Mouse (Mus musculus): Measurements from ENCODE around the gene Wbp1l.

Gene Wbp1l

DNA sequence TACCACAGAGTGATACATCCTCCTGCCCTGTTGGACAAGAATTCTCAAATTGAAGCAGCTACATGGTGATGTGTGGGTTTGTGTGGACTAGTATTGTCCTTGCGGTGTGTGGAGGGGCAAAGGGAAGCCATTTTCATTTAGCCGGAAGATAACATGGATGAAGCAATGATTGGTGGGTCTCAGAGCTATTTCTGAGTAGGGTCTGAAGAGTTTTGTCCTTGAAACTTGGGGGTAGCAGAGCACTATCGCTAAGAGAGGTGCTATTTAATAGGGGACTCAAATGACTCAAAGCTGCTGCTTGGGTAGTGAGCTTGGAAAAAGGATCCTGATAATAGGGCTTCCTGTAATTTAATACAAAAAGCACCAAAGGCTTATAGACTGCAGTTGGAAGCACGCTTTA lies 697 bp upstream of the Wbp1l start:
- in situ Hi-C loops (cut with MboI, MseI), result no loop called here

DNA sequence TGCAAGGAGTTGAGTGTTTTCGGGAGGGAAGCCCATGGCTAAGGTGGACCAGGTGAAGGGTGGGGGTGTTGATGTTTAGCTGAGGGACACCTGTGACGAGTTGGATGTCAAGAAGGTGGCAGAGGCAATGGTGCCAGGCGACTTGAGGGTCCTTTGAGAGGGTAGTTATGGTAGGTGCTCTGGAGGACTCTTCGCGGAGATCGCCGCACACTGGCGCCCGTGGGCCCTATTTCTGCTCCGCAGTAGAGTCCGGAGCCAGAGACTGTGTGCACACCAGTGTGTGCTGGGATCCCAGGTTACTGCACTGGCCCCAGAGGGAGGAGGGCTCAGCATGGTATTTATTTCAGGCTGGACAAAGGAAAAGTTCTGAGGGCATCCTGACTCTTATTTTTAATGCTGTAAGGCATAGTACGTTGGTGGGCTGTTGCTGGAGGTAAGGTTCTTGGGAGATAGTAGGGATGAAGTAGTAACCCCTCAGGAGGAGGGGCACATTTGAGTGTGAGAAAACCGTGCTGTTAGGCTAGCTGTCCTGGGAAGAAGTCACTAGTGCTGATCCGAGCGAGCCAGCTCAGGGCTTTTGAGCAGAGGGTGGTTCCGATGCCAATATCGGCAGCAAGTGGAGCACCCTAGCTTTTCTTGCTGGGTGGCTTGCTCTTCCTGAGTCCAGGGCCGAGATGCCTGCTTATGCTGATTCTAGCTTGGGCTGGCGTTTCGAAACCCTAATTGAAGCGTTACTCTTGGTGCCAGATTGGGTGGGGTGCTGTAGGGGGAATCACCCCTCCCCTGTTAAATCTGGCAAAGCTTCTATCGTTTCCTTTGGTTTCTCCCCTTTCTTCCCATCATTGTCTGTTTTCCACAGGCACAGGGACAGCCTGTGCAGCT lies 732 bp downstream of the Wbp1l start:
- in situ Hi-C loops (cut with MboI, MseI), result no loop called here

DNA sequence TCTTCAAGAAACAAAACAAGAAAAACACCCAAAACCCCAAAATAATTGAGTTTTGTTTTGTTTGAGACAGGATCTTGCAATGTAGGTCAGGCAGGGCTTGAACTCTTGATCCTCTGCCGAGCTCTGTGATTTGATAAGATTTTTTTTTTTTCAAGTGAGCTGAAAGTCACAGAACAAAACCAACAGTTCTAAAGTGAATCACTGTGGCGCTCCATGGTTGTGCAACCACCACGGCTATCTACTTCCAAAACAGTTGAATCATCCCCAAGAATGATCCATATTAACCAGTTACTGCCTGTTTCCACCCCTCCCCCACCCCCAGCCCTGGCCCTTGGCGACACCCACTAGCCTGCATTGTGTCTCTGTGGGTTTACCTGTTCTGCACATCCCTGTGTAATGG lies 1.5 kb downstream of the Wbp1l start:
- in situ Hi-C loops (cut with MboI, MseI), result no loop called here

DNA sequence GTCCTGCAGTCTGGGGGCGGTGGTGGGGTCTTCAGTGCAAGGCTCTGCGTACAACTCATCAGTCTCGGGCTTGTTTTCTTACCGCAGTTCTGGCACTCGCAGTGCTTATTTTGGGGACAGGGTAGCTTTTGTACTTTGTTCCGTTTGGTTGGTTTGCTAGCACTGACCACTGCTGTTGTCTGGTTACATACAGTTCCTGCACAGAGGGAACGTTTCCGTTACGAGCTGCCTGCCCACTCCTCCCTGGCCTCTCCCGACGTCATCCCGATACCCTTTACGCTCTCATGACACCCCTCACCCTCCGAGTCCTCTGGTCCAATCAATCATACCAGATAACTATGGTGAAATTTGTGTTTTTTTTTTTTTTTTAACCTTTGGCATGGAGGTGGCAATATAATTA lies 2.6 kb downstream of the Wbp1l start:
- in situ Hi-C loops (cut with MboI, MseI), result no loop called here

DNA sequence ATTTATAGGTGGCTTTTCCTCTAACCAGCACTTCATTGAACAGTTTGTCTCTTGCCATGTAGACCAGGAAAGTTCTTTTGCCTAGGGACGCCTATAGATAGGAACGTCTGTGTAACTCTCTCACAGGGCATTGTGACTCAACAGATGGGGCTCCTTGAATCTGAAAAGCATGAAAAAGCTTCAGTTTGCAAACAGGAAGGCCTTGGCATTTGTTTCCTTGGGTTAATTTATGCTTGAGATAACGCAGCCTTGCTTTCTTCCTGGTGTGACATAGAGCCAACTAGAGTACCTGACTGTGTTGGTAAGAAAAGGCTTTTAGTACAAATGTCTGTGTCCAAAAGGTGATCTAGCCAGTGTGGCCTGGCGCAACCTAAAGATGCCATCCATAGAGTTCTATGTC lies 3.5 kb downstream of the Wbp1l start:
- in situ Hi-C loops (cut with MboI, MseI), result no loop called here

DNA sequence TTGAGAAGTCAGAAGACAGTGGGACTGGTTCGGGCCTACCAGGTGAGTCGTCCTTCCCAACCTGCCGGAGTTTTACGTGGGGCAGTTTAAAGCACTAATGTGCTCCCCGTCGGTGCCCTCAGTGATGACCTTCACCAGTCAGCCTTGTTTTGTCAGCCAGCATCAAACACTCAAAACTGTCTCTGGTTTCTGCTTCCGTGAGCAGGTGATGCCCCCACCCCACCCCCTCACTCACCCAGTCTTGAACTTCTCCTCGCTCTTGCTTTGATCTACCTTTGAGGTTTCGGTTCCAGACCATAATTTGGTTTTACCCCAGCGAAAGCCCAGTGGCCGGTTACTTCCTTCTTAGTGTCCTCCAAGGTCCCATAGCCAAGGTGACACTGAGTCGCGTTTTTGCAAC lies 7.8 kb downstream of the Wbp1l start:
- in situ Hi-C loops (cut with MboI, MseI), result no loop called here

DNA sequence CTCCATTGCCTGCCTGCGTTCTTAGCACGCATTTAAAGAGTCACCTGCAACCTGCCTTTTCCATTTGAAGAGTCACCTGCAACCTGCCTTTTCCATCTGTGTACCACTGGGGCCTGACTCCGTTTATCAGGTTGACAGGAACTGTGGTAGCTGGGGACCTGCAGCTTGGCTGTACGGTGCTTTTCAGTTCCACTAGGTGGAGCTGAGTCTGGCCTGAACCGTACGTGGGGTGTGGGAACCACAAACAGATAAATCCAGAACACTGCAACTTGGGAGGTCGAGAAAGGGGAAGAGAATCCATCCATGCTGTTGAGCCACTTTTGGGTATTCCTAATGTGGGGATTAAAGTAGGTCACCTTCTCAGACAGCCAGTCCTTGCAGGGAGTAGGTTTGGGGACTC lies 8.5 kb downstream of the Wbp1l start:
- in situ Hi-C loops (cut with MboI, MseI), result no loop called here

DNA sequence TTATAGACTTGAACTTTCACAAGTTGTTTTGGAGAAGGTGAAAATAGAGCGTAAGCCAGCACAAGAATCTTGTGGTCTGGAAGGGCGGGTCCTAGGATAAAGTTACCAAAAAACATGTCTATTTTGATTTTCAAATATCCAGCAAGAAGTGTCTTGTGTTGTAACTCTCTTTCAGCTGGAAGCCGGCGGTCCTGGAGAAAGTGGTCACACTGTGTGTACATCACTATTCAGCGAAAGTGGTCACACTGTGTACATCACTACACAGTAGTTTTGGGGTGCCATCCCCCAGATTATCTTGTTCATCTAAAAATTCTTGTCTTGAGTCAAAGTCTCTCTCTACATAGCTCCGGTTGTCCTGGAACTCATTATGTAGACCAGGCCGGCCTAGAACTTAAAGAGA lies 9.3 kb downstream of the Wbp1l start:
- in situ Hi-C loops (cut with MboI, MseI), result no loop called here

DNA sequence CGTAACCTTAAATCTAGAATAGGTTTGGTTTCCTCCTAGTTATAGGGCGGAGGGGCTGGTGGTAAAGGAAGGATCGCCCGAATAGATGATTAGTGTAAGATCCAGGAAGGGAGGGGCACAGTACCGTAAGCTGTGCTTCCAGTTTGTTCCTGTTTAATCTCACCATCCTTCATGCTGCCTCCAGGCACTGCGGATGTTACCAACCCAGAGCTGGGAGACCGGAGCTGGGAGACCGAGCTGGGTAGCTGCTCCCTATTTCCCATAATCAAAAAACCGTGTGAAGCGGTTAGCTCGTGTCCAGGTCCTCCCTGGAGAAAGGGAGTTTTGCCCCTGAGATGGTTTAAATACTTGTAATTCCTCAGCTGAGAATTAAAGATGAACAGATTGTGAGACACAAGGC lies 17.5 kb downstream of the Wbp1l start:
- in situ Hi-C loops (cut with MboI, MseI), result no loop called here

DNA sequence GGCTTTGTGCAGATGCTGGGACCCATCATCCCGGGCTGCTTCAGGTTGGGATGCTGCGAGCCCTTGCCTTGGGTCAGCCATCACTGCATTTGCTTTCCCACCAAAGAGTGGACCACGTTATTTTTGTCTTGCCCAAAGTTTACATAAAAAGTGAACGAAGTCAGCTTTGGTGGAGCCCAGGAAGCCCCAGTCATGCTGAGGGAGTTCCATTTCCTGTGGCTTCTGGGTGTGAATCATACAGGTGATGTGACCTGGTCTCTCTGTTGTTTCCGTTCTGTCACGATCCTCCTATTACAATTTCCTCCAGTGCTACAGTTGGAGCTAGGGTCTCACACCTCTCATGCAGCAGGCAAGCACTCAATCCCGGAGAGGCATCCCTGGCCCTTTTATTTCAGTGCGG lies 18.5 kb downstream of the Wbp1l start:
- in situ Hi-C loops (cut with MboI, MseI), result no loop called here

DNA sequence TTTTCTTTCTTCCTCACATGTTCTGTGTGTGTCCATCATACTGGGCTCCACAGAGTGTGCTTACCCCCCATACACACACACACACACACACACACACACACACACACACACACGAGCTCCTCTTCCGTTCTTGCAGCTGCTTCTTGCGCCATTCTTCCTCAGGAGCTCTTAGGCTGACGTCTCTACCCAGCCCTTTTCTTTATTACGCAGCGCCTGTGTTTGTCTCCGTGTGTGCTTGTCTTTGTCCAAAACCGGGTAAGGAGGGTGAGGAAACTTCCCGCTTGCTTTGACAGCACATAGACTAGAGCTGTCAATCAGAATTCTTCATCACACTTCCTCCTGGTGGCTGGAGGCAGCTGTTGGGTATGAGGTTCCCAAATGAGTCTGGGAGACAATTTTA lies 19.4 kb downstream of the Wbp1l start:
- in situ Hi-C loops (cut with MboI, MseI), result no loop called here

DNA sequence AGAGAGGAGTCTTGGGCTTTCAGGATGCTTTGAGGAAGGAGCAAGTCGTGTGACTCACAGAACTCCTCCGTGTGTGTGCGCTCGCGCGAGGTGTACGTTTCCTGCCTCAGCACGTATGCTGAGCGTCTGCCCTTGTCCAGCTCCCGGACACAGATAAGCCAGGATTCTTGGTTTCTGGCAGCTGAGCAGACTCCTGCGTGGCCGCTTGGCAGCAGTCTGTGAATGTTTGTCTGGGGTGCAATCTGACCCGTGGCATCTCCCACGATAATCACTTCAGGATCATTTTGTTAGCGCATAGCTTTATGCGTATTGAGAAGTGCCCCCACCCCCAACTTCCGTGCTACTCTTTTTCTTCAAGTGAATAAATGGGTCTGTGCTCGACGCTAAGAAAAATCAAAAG lies 20.1 kb downstream of the Wbp1l start:
- in situ Hi-C loops (cut with MboI, MseI), result no loop called here

DNA sequence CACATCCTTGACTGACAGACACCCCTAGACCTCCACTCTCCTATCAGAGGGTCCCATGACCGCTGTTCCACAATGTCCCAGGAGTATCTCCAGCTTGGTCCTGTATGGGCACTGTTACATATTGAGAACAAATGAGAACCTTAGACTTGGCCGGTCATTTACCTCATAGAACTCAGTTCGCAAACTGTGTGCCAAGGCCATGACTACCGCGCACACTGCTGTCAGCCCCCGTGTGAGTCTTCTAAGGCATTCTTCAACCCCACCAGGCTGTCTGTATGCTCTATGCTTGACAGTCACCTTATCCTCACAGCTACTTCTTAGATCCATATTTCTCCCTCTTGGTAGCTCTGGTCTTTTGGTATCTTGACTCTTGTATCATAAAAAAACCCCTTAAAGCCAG lies 20.6 kb downstream of the Wbp1l start:
- in situ Hi-C loops (cut with MboI, MseI), result no loop called here

DNA sequence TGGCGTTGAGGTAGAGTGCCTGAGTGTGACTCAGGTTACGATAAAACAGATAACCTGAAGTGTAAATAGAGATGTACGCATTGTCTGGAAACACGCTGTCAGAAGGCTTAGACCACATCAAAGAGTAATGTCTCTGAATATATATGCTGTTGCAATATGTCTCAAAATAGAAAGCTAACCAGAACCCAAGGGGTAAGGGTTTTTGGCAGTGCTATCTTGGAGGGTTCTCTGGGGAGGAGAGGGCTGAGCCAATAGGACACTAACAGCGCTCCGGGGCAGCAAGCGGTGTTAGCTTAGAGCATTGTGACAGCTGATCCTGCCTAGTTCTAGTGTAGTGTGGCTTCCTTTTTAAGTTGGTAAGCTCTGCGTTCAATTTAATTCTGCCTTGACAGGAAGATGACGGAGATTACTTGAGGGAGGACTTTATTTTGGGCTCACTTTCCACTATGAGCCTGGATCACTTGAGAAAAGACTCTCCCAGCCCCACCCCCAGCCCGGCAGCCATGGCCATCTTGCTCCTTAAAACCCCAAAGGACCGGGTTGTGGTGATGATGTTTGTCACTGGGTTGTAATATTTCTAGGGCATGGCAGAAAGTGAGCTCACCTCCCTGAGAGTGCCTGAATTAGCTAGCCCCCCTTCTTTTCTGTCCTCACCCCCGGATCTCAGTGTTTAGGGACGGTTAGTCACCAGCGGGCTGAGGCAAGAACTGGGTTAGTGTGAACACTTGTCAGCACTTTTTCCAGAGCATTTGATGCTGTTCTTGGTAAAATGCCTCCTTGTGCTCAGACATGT lies 21.3 kb downstream of the Wbp1l start:
- in situ Hi-C loops (cut with MboI, MseI), result no loop called here

DNA sequence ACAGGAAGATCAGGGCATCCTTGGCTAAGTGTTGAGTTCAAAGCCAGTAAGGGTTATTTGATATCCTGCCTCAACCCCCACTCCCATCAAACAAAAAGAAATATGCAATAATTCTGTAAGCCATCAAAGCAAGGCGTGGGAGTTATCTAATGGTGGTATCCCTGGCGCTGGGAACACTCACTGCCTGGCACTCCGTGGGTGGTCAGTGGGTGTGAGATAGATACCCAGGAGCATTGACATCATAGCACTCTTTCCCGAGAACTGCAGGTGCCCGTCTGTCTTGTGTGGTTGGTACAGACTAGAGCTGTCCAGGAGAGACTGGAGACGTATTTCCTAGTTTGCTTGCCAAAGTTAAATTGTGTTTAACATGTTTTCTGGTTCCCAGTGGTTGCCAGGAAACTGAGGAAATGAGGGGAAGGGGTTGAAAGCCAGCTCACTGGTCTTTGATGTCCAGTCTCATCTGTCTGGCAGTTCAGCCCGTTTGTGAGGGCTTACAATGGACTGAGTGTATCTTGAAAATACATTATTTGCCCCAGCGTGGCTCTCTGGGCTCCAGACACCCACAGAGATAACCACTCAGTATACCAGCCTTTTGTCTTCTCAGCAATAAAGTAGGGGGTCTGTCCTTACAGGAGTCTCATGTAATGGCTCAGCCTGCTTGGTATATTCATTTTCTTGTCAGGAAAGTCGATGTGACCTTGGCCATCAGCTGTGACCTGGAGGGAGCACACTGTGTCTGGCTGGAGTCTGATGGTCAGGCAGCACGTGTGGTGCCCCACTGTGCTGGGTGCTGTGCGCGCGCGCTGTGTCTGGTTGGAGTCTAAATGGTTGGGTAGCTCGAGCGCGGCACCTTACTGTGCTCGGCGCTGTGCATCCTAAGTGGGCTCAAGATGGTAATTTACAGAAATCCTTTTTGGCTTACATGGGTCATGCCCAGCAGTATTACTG lies 22.6 kb downstream of the Wbp1l start:
- in situ Hi-C loops (cut with MboI, MseI), result no loop called here

DNA sequence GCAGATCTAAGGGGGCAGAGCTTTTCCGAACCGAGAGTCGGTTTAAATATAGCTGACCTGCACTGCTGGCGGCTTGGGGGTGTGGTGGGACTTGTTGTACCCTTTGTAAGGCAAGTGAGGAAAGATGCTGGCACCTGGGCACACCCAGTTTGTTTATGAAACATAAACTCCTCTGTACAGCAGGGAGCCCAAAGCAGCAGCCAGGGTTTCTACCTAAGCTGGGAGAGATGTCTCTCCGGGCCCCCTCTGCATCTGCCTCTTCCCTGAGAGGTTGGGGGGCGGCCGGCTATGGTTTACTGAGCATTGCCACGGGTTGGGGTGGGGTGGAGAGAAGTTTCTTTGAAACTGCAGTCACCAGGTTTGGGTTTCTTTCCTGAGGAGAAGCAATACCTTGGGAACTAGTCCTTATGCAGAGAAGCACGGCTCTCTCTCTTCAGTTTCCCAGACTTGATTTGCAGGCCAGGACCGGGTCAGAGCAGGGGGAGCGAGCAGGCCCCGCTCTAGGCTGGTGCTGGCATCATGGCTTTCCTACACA lies 23.8 kb downstream of the Wbp1l start:
- in situ Hi-C loops (cut with MboI, MseI), result no loop called here

DNA sequence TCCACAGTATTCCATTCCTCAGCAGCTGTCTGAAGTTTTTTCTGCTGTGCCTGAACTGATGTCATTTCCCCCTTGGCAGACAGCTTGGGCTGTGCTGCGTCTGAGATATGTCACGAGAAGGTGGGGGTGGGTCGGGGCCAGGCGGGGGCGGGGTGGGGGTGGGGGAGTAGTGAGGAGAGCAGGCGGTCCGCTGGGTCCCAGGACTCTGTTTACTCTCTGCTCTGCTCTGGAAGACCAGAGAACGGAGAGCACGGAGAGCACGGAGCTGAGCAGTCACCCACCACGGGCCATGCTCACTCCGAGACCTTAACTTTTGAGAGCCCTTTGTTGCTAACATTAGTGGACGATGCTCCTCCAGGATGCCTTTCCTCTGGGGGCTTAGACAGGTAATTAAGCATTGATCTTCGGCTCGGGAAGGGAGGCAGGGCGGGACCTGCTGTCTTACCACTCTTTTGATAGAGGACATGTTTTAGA lies 24.3 kb downstream of the Wbp1l start:
- in situ Hi-C loops (cut with MboI, MseI), result no loop called here

DNA sequence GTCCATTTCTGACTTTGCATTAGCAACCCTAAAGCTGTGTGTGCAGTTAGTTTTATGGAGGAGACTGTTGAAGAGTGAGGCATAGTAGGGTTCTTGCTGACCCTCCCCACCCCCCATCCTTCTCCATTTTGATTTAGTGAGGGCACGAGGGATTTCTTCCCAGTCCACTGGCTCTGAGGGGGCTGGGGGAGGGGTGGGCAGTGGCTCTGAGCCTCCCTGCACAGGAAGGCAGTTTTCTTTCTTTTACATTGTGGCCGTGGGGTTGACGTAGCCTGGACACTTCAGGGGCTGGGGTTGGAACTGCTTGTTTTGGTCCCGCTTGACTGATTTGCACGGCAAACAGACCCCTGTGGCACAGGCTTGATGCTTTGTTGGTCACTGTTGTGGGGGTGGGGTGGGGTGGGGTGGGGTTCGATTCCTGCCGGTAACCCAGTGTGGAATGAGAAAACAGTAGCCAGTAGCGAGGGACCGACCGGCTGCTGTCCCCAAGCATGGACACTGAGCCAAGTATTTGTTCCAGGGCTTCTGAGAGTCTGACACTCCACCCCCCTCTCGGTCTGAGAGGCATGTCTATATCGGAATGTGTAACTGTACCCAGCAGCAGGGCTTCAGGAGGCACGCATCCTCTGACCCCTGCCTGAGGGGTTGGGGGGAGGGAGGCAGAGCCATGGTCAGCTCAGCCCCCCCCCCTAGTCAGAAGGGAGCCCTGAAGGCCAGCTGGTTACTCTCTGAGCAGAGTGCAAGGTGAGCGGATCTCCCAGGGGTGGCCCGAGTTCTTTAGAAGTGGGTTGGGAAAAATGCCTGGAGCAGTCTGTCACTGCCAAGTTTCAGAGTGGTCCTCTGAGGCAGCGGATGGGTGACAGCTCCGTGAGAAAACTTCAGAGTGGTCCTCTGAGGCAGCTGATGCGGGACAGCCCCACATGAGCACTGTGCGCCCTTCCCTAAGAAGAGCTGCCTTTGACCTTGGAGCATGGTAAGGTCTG lies 25.2 kb downstream of the Wbp1l start:
- in situ Hi-C loops (cut with MboI, MseI), result no loop called here

DNA sequence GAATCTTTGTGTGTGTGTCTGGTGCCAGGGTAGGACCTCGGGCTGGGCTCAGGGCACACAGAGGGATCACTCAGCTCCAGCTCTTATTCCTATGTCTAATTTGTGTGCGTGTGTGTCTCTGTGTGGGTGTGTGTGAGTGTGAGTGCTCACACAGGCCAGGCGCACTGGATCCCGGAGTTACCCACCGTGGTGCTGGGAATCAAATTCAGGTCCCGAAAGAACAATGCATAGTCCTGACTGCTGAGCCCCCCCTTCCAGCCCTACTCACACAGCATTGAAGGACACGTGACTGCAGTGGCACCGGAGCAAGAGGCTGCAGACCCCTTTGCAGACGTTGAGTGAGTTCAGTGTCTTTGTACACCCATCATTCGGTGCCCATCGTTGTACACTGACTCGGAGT lies 26.1 kb downstream of the Wbp1l start:
- in situ Hi-C loops (cut with MboI, MseI), result no loop called here

DNA sequence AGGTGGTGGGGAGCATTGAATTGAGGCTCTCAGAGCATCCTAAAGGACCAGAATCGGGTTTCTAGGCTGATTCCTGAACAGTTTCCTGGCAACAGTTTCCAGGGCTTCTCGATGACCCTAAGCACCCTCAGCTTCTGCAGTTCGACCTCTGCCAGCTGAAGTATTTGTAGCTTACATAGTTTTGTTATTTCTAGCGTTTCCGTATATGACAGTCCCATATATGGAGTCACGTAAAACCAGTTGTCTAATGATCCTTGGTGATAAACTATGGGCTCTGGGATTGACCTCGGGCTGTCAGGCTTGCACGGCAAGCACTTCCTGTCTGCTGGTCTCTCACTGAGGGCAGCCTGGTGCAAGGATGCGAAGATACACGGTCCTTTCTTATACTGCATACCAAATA lies 26.6 kb downstream of the Wbp1l start:
- in situ Hi-C loops (cut with MboI, MseI), result no loop called here

Measured in T-helper 17 cell (primary cell).